Mouse (Mus musculus): ENCODE results near the gene Mkln1. TPM values are rescaled to one million over a fixed set of nuclear protein-coding genes. Genes with fewer than 3 reads are reported as not detected.
A peak's percentile ranks its signal among the peaks of the same experiment; 100 is the strongest.

The Mkln1 gene
- polyA plus RNA-seq, 2 experiments: 39.4 to 133 TPM

DNA sequence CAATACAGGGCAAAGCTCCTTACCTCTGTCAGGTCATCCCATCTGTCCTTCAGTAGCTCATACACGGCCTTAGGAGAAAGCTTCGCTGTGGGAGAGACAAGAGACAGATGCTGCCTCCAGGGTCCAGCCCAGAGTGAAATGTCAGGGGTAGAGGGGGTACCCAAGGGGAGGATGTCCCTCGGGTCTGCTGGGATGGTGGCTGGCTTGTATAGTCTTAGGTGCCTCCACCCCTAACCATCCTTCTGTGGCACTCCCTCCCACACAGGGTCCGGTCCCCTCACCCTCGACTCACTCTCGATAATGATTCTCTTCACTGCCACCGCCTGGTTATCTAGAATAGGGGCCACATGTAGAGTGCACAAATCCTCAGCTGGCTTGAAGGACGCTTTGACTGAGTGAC, 126.1 kb downstream of the Mkln1 start:
- Histone ChIP-seq H3K9me3 (ENCODE audit: control insufficient read depth, low read length) (no peaks in the 10 kb centered on the region), H3K36me3 (replicated peaks; ENCODE audit: control insufficient read depth, insufficient read depth, low read depth) (peaks cover 2% of the 10 kb centered on the region; the same call in 1 of the 2 replicates), H3K4me3 (ENCODE audit: insufficient read depth in 1 of 2, low read depth in 2 of 2, low read length in 2 of 2) (no peak overlapping the region), H3K9ac (replicated peaks) (no peak overlapping the region), H3K27ac (no peak overlapping the region), H3K4me2 (ENCODE audit: low read depth) (no peak overlapping the region), H3K4me1 (replicated peaks; ENCODE audit: control insufficient read depth in 2 of 2, insufficient read depth in 2 of 2, low read length in 1 of 2) (peaks cover 3 to 4% of the 10 kb centered on the region in 2 experiments), H3K27me3 (ENCODE audit: control insufficient read depth, insufficient read depth, low read length) (no peaks in the 10 kb centered on the region)
- 60% methylated on average over 8 of the region's 8 CpGs for WGBS (ENCODE audit: insufficient replicate concordance)
- TF ChIP-seq CTCF (IDR thresholded peaks at IDR 0.05; ENCODE audit: low read depth): no peak
- TF ChIP-seq EP300 (IDR thresholded peaks at IDR 0.05; ENCODE audit: low read depth): no peak
- ATAC-seq (ENCODE audit: insufficient read depth): no peak
- DNase-seq (ENCODE audit: low read depth in 3 of 3, low spot score in 3 of 3): no peak

DNA sequence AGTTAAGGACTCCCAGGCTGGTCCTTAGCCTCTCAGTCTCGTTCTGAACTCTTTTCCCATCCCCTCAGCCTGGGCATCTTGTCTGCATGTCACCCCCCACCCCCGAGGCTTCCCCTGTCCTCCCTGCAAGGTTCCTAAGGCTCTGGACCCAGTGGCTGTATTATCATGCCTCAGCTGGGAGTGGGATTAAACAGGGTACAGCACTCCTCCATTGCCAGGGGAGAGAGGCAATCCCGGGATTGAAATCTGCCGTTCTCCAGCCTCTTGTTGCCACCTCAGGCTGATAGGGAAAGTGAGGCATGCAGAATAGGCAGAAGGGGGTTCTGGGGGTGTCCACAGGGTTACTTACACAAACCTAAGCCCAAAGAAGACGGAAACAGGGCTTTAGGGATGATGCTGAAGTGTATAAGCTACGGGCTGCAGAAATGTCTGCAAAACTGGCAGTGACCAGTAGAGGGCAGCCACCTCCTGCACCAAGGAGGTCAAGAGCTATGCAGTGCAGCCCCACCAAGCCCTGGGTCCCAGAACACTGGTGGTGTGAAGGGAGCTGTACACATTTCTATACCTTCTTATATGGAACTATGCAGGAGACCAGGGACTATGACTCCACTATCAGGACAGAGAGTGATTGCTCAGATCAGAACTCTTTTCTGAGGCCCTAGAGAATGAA, 126.8 kb downstream of the Mkln1 start:
- DNase-seq (ENCODE audit: low read depth in 3 of 3, low spot score in 3 of 3) (peak; percentile 50 to 51 (median 50)), ATAC-seq (ENCODE audit: insufficient read depth) (peak; percentile 60)
- no peaks in the 10 kb centered on the region for H3K4me1 ChIP-seq (replicated peaks; ENCODE audit: control insufficient read depth in 2 of 2, insufficient read depth in 2 of 2, low read length in 1 of 2)
- H3K4me3 ChIP-seq (ENCODE audit: insufficient read depth in 1 of 2, low read depth in 2 of 2, low read length in 2 of 2): no peak overlapping the region
- H3K27ac ChIP-seq: no peak overlapping the region
- no peak overlapping the region for H3K4me2 ChIP-seq (ENCODE audit: low read depth)
- no peaks in the 10 kb centered on the region for H3K9me3 ChIP-seq (ENCODE audit: control insufficient read depth, low read length)
- H3K9ac ChIP-seq (replicated peaks): no peak overlapping the region
- H3K36me3 ChIP-seq (replicated peaks; ENCODE audit: control insufficient read depth, insufficient read depth, low read depth): peaks cover 2% of the 10 kb centered on the region; the same call in 1 of the 2 replicates
- no peaks in the 10 kb centered on the region for H3K27me3 ChIP-seq (ENCODE audit: control insufficient read depth, insufficient read depth, low read length)
- TF ChIP-seq CTCF (IDR thresholded peaks at IDR 0.05; ENCODE audit: low read depth): peak; percentile 96
- no peak for TF ChIP-seq EP300 (IDR thresholded peaks at IDR 0.05; ENCODE audit: low read depth)
- 64% methylated on average over 6 of the region's 6 CpGs for WGBS (ENCODE audit: insufficient replicate concordance)

DNA sequence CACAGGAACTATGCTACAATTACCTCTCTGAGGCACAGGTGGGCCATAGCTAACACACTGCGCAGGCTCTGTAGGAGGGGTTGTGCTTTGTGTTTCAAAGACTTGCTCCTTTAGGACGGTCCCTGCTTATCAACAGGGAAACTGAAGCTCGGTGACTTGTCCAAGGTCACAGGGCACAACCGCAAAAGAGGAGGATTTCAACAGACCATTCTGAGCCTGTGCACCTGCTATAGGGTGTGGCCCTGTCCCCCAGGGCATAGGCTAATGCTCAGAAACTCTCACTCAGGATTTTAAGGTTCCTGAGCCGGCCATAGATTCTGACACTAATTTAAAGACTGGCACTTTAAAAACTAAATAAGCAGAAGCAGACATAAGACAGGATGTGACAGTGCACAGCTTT, 128.4 kb downstream of the Mkln1 start:
- Histone ChIP-seq H3K9ac (replicated peaks) (no peak overlapping the region), H3K9me3 (ENCODE audit: control insufficient read depth, low read length) (no peaks in the 10 kb centered on the region), H3K4me3 (ENCODE audit: insufficient read depth in 1 of 2, low read depth in 2 of 2, low read length in 2 of 2) (no peak overlapping the region), H3K4me1 (replicated peaks; ENCODE audit: control insufficient read depth in 2 of 2, insufficient read depth in 2 of 2, low read length in 1 of 2) (no peaks in the 10 kb centered on the region), H3K4me2 (ENCODE audit: low read depth) (no peak overlapping the region), H3K36me3 (replicated peaks; ENCODE audit: control insufficient read depth, insufficient read depth, low read depth) (peaks cover 2% of the 10 kb centered on the region; the same call in 1 of the 2 replicates), H3K27ac (no peak overlapping the region), H3K27me3 (ENCODE audit: control insufficient read depth, insufficient read depth, low read length) (no peaks in the 10 kb centered on the region)
- ATAC-seq (ENCODE audit: insufficient read depth) (no peak), DNase-seq (ENCODE audit: low read depth in 3 of 3, low spot score in 3 of 3) (no peak)
- 64% methylated on average over 5 of the region's 5 CpGs for WGBS (ENCODE audit: insufficient replicate concordance)
- TF ChIP-seq CTCF (IDR thresholded peaks at IDR 0.05; ENCODE audit: low read depth) (no peak), EP300 (IDR thresholded peaks at IDR 0.05; ENCODE audit: low read depth) (no peak)

DNA sequence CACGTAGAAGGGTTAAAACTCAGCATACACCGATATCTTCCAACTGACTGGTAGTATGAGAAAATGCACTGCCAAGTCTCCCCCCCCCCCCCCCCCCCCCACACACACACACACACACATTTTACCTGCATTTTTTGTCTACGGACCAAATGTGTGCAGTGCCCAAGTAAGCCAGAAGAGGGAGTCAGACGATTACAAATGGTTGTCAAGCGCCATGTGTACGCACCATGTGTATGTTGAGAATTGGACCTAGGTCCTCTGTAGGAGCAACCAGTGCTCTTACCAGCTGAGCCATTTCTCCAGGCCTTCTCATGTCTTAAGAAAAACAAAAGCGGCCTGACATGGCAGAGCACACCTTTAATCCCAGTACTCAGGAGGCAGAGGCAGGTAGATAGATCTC, 129.4 kb downstream of the Mkln1 start:
- Histone ChIP-seq H3K4me2 (ENCODE audit: low read depth) (no peak overlapping the region), H3K4me1 (replicated peaks; ENCODE audit: control insufficient read depth in 2 of 2, insufficient read depth in 2 of 2, low read length in 1 of 2) (no peaks in the 10 kb centered on the region), H3K27ac (no peak overlapping the region), H3K4me3 (ENCODE audit: insufficient read depth in 1 of 2, low read depth in 2 of 2, low read length in 2 of 2) (no peak overlapping the region), H3K9me3 (ENCODE audit: control insufficient read depth, low read length) (no peaks in the 10 kb centered on the region), H3K36me3 (replicated peaks; ENCODE audit: control insufficient read depth, insufficient read depth, low read depth) (peaks cover 2% of the 10 kb centered on the region; the same call in 1 of the 2 replicates), H3K27me3 (ENCODE audit: control insufficient read depth, insufficient read depth, low read length) (no peaks in the 10 kb centered on the region), H3K9ac (replicated peaks) (no peak overlapping the region)
- 0 out of 2 replicates have a peak, but pooled peaks have one; percentile 32 for ATAC-seq (ENCODE audit: insufficient read depth)
- DNase-seq (ENCODE audit: low read depth in 3 of 3, low spot score in 3 of 3): peak; percentile 46 to 59 (median 50)
- WGBS (ENCODE audit: insufficient replicate concordance): 49% methylated on average over 7 of the region's 7 CpGs
- TF ChIP-seq CTCF (IDR thresholded peaks at IDR 0.05; ENCODE audit: low read depth) (peak; percentile 81), EP300 (IDR thresholded peaks at IDR 0.05; ENCODE audit: low read depth) (no peak)

DNA sequence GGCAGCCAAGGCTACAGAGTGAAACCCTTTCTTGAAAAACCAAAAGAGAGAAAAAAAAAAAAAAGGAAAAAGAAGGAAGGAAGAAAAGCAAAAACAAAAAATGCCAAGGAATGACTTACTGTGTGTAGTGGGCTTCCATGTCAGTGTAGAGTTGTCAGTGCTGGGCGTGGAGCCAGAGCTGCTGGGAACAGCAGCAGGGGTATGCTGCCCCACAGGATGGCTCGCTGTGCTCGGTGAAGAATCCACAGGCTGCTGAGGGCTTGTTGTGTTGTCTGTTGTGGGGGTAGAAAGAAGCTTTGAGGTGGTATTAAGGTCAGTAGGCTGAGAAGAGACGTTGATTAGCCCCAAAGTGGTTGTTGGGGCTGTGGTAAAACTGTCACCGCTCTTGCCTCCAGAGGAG, 129.8 kb downstream of the Mkln1 start:
- 74% methylated on average over 5 of the region's 5 CpGs for WGBS (ENCODE audit: insufficient replicate concordance)
- Histone ChIP-seq H3K27me3 (ENCODE audit: control insufficient read depth, insufficient read depth, low read length) (no peaks in the 10 kb centered on the region), H3K4me1 (replicated peaks; ENCODE audit: control insufficient read depth in 2 of 2, insufficient read depth in 2 of 2, low read length in 1 of 2) (no peaks in the 10 kb centered on the region), H3K9me3 (ENCODE audit: control insufficient read depth, low read length) (no peaks in the 10 kb centered on the region), H3K4me2 (ENCODE audit: low read depth) (no peak overlapping the region), H3K36me3 (replicated peaks; ENCODE audit: control insufficient read depth, insufficient read depth, low read depth) (peaks cover 2% of the 10 kb centered on the region; the same call in 1 of the 2 replicates), H3K4me3 (ENCODE audit: insufficient read depth in 1 of 2, low read depth in 2 of 2, low read length in 2 of 2) (no peak overlapping the region), H3K9ac (replicated peaks) (no peak overlapping the region), H3K27ac (no peak overlapping the region)
- ATAC-seq (ENCODE audit: insufficient read depth) (no peak), DNase-seq (ENCODE audit: low read depth in 3 of 3, low spot score in 3 of 3) (no peak)
- TF ChIP-seq EP300 (IDR thresholded peaks at IDR 0.05; ENCODE audit: low read depth): no peak
- TF ChIP-seq CTCF (IDR thresholded peaks at IDR 0.05; ENCODE audit: low read depth): no peak

All from liver, embryonic 14.5 days (tissue).